Mouse (Mus musculus): ENCODE data around the gene Olfr357.

- TF ChIP-seq POLR2A (IDR thresholded peaks at IDR 0.05; ENCODE audit: low read depth, low read length) = no peak
- no peak for TF ChIP-seq CTCF (IDR thresholded peaks at IDR 0.05; ENCODE audit: extremely low read depth, insufficient read length, insufficient replicate concordance, low read depth, low read length)
These were observed 3.4 kb downstream of the Olfr357 start for GRCm38 (mm10) chr2:36997030-36997429.
